Mouse (Mus musculus) ES-CJ7 (cell line): Measurements from ENCODE around the gene Gm37240.

Experiments used
- DNase-seq: peaks from one replicate; pipeline ENCODE4 v3.0.0; 2011; ENCODE audit warnings: low read depth, low spot score

Gm37240 gene

GRCm38 (mm10) chr3:84841271-84841670 is 1046.0 kb downstream of the Gm37240 start:
- DNase-seq: no peak

GRCm38 (mm10) chr3:84839499-84839898 is 1047.8 kb downstream of the Gm37240 start:
- no peak for DNase-seq

GRCm38 (mm10) chr3:84837984-84838383 is 1049.3 kb downstream of the Gm37240 start:
- DNase-seq: no peak

- DNase-seq: no peak
These were observed 1051.3 kb downstream of the Gm37240 start for GRCm38 (mm10) chr3:84836029-84836428.

- DNase-seq: no peak
These were observed 1058.0 kb downstream of the Gm37240 start for GRCm38 (mm10) chr3:84829366-84829765.

GRCm38 (mm10) chr3:84827617-84828016 is 1059.7 kb downstream of the Gm37240 start:
- DNase-seq: no peak

GRCm38 (mm10) chr3:84826938-84827337 is 1060.4 kb downstream of the Gm37240 start:
- DNase-seq: no peak

- DNase-seq: no peak
These were observed 1060.9 kb downstream of the Gm37240 start for GRCm38 (mm10) chr3:84826405-84826804.

- DNase-seq: no peak
These were observed 1061.3 kb downstream of the Gm37240 start for GRCm38 (mm10) chr3:84825990-84826389.

GRCm38 (mm10) chr3:84820654-84821201 is 1066.6 kb downstream of the Gm37240 start:
- peak; percentile 33 for DNase-seq

- DNase-seq: no peak
These were observed 1070.4 kb downstream of the Gm37240 start for GRCm38 (mm10) chr3:84816951-84817350.

GRCm38 (mm10) chr3:84815461-84815860 is 1071.9 kb downstream of the Gm37240 start:
- no peak for DNase-seq

- no peak for DNase-seq
These were observed 1072.4 kb downstream of the Gm37240 start, which contains the start of gene Fbxw7 for GRCm38 (mm10) chr3:84814762-84815381. Gene Fbxw7 (plus strand): TSS chr3:84815268.

- peak; percentile 99 for DNase-seq
These were observed 1073.1 kb downstream of the Gm37240 start for GRCm38 (mm10) chr3:84814157-84814761.

GRCm38 (mm10) chr3:84813436-84814156 is 1073.7 kb downstream of the Gm37240 start:
- no peak for DNase-seq

- no peak for DNase-seq
These were observed 1076.5 kb downstream of the Gm37240 start for GRCm38 (mm10) chr3:84810803-84811202.

- DNase-seq: no peak
These were observed 1078.4 kb downstream of the Gm37240 start for GRCm38 (mm10) chr3:84808906-84809305.

- no peak for DNase-seq
These were observed 1079.5 kb downstream of the Gm37240 start for GRCm38 (mm10) chr3:84807826-84808225.

- DNase-seq: no peak
These were observed 1081.1 kb downstream of the Gm37240 start for GRCm38 (mm10) chr3:84806206-84806605.

- DNase-seq: no peak
These were observed 1083.3 kb downstream of the Gm37240 start for GRCm38 (mm10) chr3:84804036-84804435.

GRCm38 (mm10) chr3:84787914-84788313 is 1099.4 kb downstream of the Gm37240 start:
- DNase-seq: no peak

- DNase-seq: no peak
These were observed 1111.2 kb downstream of the Gm37240 start for GRCm38 (mm10) chr3:84776084-84776483.
